ENCODE assay signal across 9 mouse cellular contexts in genomic region chr7:80582821-80583451, GRCm38 (mm10). TPM values are rescaled to one million over a fixed set of nuclear protein-coding genes. Genes with fewer than 3 reads are reported as not detected.
DNase-seq lines count a peak whose midpoint lies in the region; ATAC-seq lines count a peak whose summit lies in the region.
"Had no signal": no experiment of that assay in that cellular context is flagged by ENCODE, and none has a peak within 500 bp of the region (broad histone marks: within the 10 kb centered on the region; RNA-seq: fewer than 3 reads in every experiment).

No protein-coding gene starts in this region.

- peak; percentile 8 for DNase-seq in spleen, adult 12 weeks (ENCODE audit: low spot score)
- DNase-seq in spleen, postnatal 4 days (ENCODE audit: low spot score in 2 of 2) = no peak
- DNase-seq in limb, embryonic 10.5 days (ENCODE audit: low spot score) = no peak
- peak; percentile 71 to 81 for DNase-seq in natural killer cell, adult 2 months (ENCODE audit: low spot score in 2 of 2)
- no peak for DNase-seq in left cerebral cortex, adult 18-20 months (ENCODE audit: low spot score in 2 of 2)
- no peak for DNase-seq in right cerebral cortex, postnatal 14 days
- no peak for DNase-seq in gastrocnemius, adult 8-10 months (ENCODE audit: low spot score in 2 of 2)

- H3K4me1 ChIP-seq in heart, embryonic 16.5 days (ENCODE audit: control insufficient read depth, insufficient read depth, low read length) = peaks cover 19% of the 10 kb centered on the region
- H3K4me1 ChIP-seq in limb, embryonic 10.5 days = peaks cover 32% of the 10 kb centered on the region

- H3K4me3 ChIP-seq in heart, embryonic 16.5 days (ENCODE audit: low read length) = peak overlapping the region; percentile 12; the same call in 1 of the 2 replicates
- no peak overlapping the region for H3K4me3 ChIP-seq in limb, embryonic 10.5 days
- H3K4me3 ChIP-seq: limb, embryonic 15.5 days had no signal

- H3K9me3 ChIP-seq in heart, embryonic 16.5 days (replicated peaks; ENCODE audit: control insufficient read depth, low read length) = no peaks in the 10 kb centered on the region
- H3K9me3 ChIP-seq in limb, embryonic 10.5 days (replicated peaks) = no peaks in the 10 kb centered on the region
- H3K9me3 ChIP-seq: limb, embryonic 15.5 days had no signal

- H3K9ac ChIP-seq in heart, embryonic 16.5 days (ENCODE audit: low read length) = 0 out of 2 replicates have a peak overlapping the region, but pooled peaks have one; percentile 42
- H3K9ac ChIP-seq: limb, embryonic 15.5 days had no signal

- peak overlapping the region; percentile 42 for H3K4me2 ChIP-seq in heart, embryonic 16.5 days (ENCODE audit: low read depth, low read length)
- H3K4me2 ChIP-seq: limb, embryonic 15.5 days had no signal

- 47% methylated on average over 20 of the region's 20 CpGs for WGBS in heart, embryonic 16.5 days
- WGBS in limb, embryonic 10.5 days = 74% methylated on average over 20 of the region's 20 CpGs

- peak overlapping the region; percentile 63 for H3K27ac ChIP-seq in heart, embryonic 16.5 days (ENCODE audit: low read length)
- H3K27ac ChIP-seq in limb, embryonic 10.5 days = peak overlapping the region; percentile 37; the same call in 1 of the 2 replicates
- H3K27ac ChIP-seq: limb, embryonic 15.5 days had no signal

- H3K27me3 ChIP-seq in heart, embryonic 16.5 days (ENCODE audit: control insufficient read depth, insufficient read depth, low read length) = no peaks in the 10 kb centered on the region
- H3K27me3 ChIP-seq in limb, embryonic 10.5 days (ENCODE audit: low read depth, poor library complexity, severe bottlenecking) = 0 out of 2 replicates have a peak, but pooled peaks cover 9% of the 10 kb centered on the region
- H3K27me3 ChIP-seq: limb, embryonic 15.5 days had no signal

- no peaks in the 10 kb centered on the region for H3K36me3 ChIP-seq in heart, embryonic 16.5 days (ENCODE audit: control insufficient read depth, insufficient read depth)
- H3K36me3 ChIP-seq in limb, embryonic 10.5 days = no peaks in the 10 kb centered on the region
- H3K36me3 ChIP-seq: limb, embryonic 15.5 days had no signal

- peak; percentile 63; the same call in 1 of the 2 replicates for ATAC-seq in heart, embryonic 16.5 days (replicated peaks; ENCODE audit: extremely low read depth, insufficient read depth, low FRiP score)

RNA-seq across cellular contexts. Expression of gene Blm, which starts 48.0 kb away (rescaled TPM):
- polyA plus RNA-seq in heart, embryonic 16.5 days (2015; fragmentation: Nextera tagmentation; extraction: Ambion mirVana) = 14.5 and 15.3 TPM in 2 replicates
- 54.5 and 58.2 TPM in 2 replicates for polyA plus RNA-seq in limb, embryonic 10.5 days (2016; fragmentation: Nextera tagmentation; extraction: Ambion mirVana)
- 1 to 10 TPM; 4.4 to 4.6 TPM for total RNA-seq in left cerebral cortex, adult 18-20 months (2021)
- total RNA-seq in gastrocnemius, adult 8-10 months (2022) = 1 to 10 TPM in 3 of 4 experiments, under 1 TPM in 1; 0.75 to 1.7 (median 1.2) TPM

Comparison
In these comparisons a context has a peak if more than half of its experiments do, and no peak if none do; other contexts are left out.
1. DNase-seq: peak in spleen, adult 12 weeks (single experiment) and natural killer cell, adult 2 months (2 of 2); none in spleen, postnatal 4 days (0 of 2), limb, embryonic 10.5 days (single experiment), left cerebral cortex, adult 18-20 months (0 of 2), right cerebral cortex, postnatal 14 days (single experiment) and gastrocnemius, adult 8-10 months (0 of 2).